Mouse (Mus musculus) erythroid progenitor cell, adult 5-6 weeks (primary cell): ENCODE results near the gene Bcl2l15. TPM values are rescaled to one million over a fixed set of nuclear protein-coding genes. Genes with fewer than 3 reads are reported as not detected.
A peak's percentile ranks its signal among the peaks of the same experiment; 100 is the strongest.

Experiments
- ATAC-seq: replicated peaks from 2 replicates; pipeline ENCODE4 v1.8.0; 2016; ENCODE audit warnings: moderate number of reproducible peaks, mild to moderate bottlenecking, moderate TSS enrichment, inconsistent platforms; ENCODE audit not compliant: poor library complexity, low FRiP score, severe bottlenecking
- total RNA-seq, 2 experiments: library from RNA; stranded (forward) in 1 of 2; stranded (reverse) in 1 of 2; fragments of 150-400 nt in 1 of 2; fragments of 186-747, 209-891 nt in 1 of 2; gene quantifications; 2 replicates each; pipeline versions ENCODE4 v1.2.3 to v1.2.4; 2015 to 2017; ENCODE audit warnings: low replicate concordance in 2 of 2

Gene Bcl2l15
- total RNA-seq, 2 experiments from 2014 or later: 1.7 to 5.4 TPM

DNA sequence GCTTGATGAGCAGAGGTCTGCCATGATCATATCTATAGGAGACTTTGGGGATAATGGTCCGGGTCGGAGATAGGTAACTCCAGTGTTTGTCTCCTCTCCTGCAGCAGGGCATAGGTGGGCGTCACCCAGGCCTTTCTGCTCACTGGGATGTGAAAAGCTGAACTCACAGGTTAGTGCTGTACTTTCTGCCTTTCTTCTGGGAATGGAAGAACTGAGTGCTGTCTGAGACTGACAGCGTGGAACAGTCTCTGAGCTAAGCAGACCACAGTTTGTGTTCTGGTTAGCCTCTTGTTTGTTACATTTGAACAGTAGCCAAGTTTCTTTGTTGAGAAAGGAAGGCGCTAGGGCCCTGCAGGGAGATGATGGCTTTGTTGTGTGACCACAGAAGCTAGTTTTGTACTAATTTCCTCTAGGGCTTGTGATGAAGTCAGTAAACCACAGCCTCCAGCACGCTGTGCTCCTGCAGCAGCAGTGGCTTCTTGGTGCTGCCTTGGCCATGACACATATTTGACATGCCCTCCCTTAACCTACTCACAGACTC is 27.5 kb downstream of the Bcl2l15 start:
- peak; percentile 57 for ATAC-seq

DNA sequence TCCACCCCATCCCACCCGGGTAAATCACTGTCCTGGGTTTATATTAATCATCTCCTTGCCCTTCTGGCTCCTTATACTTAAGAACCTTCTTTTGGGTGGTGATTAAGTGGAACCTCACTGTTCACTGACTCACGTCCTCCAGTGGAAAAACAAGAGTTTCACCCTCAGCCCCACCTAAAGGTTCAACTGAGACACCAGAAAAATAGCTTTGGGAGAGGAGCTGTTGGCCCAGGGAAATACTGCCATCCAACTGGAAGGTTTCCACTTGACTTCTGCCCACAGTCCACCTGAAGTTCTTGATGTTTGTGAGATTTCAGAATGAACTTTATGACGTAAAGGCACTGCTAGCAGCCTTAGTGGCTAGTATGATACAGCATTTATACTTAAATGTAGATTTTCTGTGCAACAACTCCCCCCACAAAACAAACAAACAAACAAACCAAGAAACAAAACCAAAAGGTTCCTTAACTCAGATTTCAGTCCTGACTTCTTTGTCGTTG is 30.4 kb downstream of the Bcl2l15 start:
- ATAC-seq: no peak

DNA sequence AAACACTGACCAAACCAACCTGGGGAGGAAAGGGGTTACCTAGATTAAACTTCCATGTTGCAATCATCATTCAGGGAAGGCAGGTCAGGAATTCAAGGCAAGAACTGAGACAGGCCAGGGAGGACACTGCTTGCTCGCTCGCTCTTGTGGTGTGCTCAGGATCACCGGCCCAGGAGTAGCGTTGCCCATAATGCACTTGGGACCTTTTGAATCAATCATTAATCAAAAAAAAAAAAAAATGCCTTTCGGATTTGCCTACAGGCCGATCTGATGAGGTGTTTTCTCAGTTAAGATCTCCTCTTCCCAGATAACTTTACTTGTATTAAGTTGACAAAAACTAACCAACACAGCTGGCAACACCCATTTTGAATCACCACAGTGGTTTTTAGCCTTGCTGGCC is 31.8 kb downstream of the Bcl2l15 start:
- no peak for ATAC-seq

DNA sequence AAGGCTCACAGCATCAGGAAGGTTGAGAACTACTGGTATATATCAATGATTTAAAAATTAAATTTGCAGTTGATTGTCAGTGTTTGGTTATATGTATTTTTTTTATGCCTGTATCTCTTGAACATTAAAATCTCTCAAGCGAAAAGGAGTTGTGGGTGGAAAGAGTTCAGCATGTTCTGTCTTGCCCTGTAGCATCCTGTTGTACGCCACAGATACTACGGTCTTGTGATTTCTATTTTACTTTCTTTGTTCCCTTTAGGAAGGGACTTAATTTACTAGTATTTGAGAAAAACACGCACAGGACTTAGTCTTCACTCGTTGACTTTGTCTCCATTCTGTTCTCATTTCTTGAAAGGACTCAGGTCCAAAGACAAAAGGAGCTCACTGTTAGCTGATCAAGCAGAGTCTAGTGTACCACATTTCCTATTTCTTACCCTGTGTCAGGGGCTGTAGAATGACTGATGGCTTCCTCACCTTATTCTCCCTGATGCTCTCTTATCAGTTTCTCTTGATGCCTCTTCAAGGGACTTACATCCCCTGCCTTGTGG is 35.1 kb downstream of the Bcl2l15 start:
- ATAC-seq: no peak

DNA sequence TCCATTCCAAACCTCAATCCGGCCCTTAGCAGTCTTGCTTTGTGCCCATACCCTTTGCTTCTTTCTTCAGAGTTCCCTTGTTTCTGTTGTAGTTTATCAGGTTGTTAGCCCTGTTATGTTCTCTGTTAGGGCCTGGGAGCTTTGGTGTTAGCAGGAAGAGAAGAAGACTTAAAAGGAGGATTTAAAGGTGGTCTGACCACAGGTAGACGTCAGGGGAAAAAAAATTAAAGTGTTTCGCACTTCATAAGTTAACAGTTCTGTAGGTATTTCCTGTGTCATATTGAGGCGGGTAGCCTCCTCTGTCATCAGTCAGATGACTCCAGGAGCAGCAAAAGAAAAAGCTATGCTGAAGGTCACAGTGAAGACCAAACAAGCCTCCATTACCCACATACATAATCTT is 35.6 kb downstream of the Bcl2l15 start:
- no peak for ATAC-seq

DNA sequence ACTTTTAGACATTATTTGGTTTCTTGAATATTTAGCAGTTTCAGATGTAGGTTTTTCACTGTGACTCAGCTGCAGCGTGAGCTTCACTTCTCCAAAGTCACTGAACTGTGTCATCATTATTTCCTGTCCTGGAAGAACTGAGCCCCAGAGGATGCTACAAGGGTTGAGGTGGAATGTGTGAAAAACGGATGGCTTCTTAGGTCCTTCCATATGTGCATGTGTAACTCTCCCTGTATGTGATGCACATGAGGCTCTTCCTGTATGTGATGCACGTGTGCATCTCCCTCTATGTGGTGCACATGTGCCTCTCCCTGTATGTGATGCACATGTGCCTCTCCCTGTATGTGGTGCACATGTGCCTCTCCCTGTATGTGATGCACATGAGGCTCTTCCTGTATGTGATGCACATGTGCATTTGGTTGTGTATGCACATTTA is 40.3 kb downstream of the Bcl2l15 start:
- no peak for ATAC-seq

DNA sequence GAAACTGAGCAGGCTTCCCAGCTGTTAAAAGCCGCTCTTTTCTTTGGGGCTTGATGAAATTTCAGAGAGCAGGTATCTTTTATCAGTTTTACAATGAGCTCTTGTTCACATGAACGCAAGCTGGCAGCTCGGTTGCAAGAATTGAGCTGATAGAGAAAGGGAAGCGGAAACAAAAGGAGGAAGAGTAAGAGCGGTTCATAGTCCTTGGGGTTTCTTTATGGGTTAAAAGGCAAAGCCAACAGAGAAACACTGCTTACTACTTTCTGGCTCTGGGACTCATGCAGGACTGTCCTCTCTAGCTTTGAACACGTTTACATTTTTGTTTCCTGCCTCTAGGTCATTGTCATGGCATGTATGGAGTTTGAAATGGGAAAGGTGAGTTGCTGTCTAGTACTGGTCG is 41.9 kb downstream of the Bcl2l15 start:
- no peak for ATAC-seq

DNA sequence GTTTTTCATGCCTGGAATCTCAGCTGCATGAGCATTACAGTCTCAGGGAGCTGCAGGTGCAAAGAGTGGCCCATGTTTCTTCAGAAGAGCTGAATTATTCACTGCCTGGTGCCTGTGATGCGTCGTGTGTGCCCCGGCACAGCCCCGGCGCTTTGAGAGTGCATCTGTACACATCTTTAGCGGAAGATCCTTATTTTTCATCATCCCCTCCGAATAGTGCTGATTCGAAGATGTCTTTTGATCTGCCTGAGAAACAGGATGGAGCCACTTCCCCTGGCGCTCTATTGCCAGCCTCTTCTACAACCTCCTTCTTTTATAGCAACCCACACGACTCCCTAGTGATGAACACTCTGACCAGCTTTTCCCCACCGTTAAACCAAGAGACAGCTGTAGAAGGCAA is 53.5 kb downstream of the Bcl2l15 start:
- ATAC-seq: no peak

DNA sequence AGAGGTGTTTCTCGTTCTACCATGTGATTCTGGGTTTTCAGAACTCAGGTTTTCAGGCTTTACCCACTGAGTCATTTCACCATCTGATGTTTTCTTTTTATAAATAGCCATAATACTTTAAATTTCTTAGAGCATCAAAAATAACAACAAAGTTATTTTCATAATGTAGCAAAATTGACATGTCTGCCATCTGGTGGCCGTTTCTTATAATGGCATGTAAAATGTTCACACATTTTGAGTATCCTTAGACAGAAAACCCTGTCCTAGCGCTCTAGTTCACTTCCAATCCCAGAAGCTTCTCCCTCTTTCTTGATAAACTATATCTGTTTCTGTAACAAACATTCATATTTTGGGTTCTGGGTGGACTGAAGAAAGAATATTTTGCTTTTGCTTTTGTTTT is 55.2 kb downstream of the Bcl2l15 start:
- ATAC-seq: no peak

DNA sequence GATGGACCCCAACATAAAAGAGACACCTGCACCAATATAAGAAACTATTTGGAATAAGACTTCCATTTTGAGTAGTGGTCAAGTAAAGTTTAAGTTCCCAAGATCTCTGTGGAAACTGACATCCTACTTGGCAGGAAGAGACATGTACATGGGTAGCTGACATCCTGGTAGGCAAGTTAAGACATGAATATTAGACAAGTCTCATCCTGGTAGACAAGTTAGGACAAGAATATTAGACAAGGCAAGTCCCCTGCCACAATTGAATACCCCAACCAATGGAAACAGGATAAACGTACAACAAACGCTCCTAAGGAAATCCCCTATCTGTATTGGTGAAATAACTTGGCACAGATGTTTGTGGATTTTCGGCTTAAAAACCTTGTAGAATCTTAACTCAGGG is 61.0 kb downstream of the Bcl2l15 start:
- ATAC-seq: no peak

Other genes starting within 250 kb of the Bcl2l15 start
- 0.72 and 5.4 TPM in 2 replicates for gene Atg4a-ps, start 186.5 kb upstream of the Bcl2l15 start, total RNA-seq (2015; ENCODE audit: low replicate concordance)
- gene Atg4a-ps, start 186.5 kb upstream of the Bcl2l15 start, total RNA-seq (2017; ENCODE audit: low replicate concordance): 4.6 and 6.9 TPM in 2 replicates
- 1.4 and 1.7 TPM in 2 replicates for gene Olfml3, start 94.6 kb upstream of the Bcl2l15 start, total RNA-seq (2015; ENCODE audit: low replicate concordance)
- 0.64 and 0.91 TPM in 2 replicates for gene Olfml3, start 94.6 kb upstream of the Bcl2l15 start, total RNA-seq (2017; ENCODE audit: low replicate concordance)
- not detected in 2 replicates for gene Gm10964, start 93.2 kb upstream of the Bcl2l15 start, total RNA-seq (2015; ENCODE audit: low replicate concordance)
- not detected in 2 replicates for gene Gm10964, start 93.2 kb upstream of the Bcl2l15 start, total RNA-seq (2017; ENCODE audit: low replicate concordance)
- 303 and 379 TPM in 2 replicates for gene Hipk1, start 41.0 kb upstream of the Bcl2l15 start, total RNA-seq (2015; ENCODE audit: low replicate concordance)
- gene Hipk1, start 41.0 kb upstream of the Bcl2l15 start, total RNA-seq (2017; ENCODE audit: low replicate concordance): 286 and 299 TPM in 2 replicates
- 14.3 and 22.0 TPM in 2 replicates for gene Dclre1b, start 23.2 kb upstream of the Bcl2l15 start, total RNA-seq (2015; ENCODE audit: low replicate concordance)
- 13.4 and 23.0 TPM in 2 replicates for gene Dclre1b, start 23.2 kb upstream of the Bcl2l15 start, total RNA-seq (2017; ENCODE audit: low replicate concordance)
- 31.4 and 43.6 TPM in 2 replicates for gene Ap4b1, start 23.1 kb upstream of the Bcl2l15 start, total RNA-seq (2015; ENCODE audit: low replicate concordance)
- 36.1 and 43.8 TPM in 2 replicates for gene Ap4b1, start 23.1 kb upstream of the Bcl2l15 start, total RNA-seq (2017; ENCODE audit: low replicate concordance)
- gene Gm43064, start 23.0 kb upstream of the Bcl2l15 start, total RNA-seq (2015; ENCODE audit: low replicate concordance): 3.2 and 21.4 TPM in 2 replicates
- gene Gm43064, start 23.0 kb upstream of the Bcl2l15 start, total RNA-seq (2017; ENCODE audit: low replicate concordance): 7.6 TPM in 1 of 2 replicates, not detected in the other
- 19.7 and 32.1 TPM in 2 replicates for gene Ptpn22, start 27.2 kb downstream of the Bcl2l15 start, total RNA-seq (2015; ENCODE audit: low replicate concordance)
- gene Ptpn22, start 27.2 kb downstream of the Bcl2l15 start, total RNA-seq (2017; ENCODE audit: low replicate concordance): 10.3 and 10.7 TPM in 2 replicates
- 27.4 and 38.6 TPM in 2 replicates for gene Rsbn1, start 81.5 kb downstream of the Bcl2l15 start, total RNA-seq (2015; ENCODE audit: low replicate concordance)
- gene Rsbn1, start 81.5 kb downstream of the Bcl2l15 start, total RNA-seq (2017; ENCODE audit: low replicate concordance): 35.8 and 36.2 TPM in 2 replicates
- 3.4 and 13.3 TPM in 2 replicates for gene Phtf1, start 135.5 kb downstream of the Bcl2l15 start, total RNA-seq (2015; ENCODE audit: low replicate concordance)
- gene Phtf1, start 135.5 kb downstream of the Bcl2l15 start, total RNA-seq (2017; ENCODE audit: low replicate concordance): 5.6 and 20.7 TPM in 2 replicates